Mouse (Mus musculus): ENCODE results near the gene Fam234a. TPM values are rescaled to one million over a fixed set of nuclear protein-coding genes. Genes with fewer than 3 reads are reported as not detected.
"Not testable (repeated sequence)": the region's sequence is repeated elsewhere in the genome, so short reads cannot be mapped to it uniquely, and the experiment has no call there.

The Fam234a gene
- total RNA-seq (2017) = 37.3 to 55.5 TPM (median 45.4 TPM) in 3 replicates

GRCm38 (mm10) chr17:26244101-26244841 is at the start of gene Fam234a:
Gene Fam234a, minus strand, starts transcription at chr17:26244242.
- ATAC-seq (replicated peaks; ENCODE audit: insufficient number of reproducible peaks, low FRiP score, low TSS enrichment, poor library complexity, severe bottlenecking) = peak; percentile 96

- ATAC-seq (replicated peaks; ENCODE audit: insufficient number of reproducible peaks, low FRiP score, low TSS enrichment, poor library complexity, severe bottlenecking) = no peak
These were observed 45.4 kb upstream of the Fam234a start for GRCm38 (mm10) chr17:26289475-26289874.

GRCm38 (mm10) chr17:26286199-26286955 is 42.3 kb upstream of the Fam234a start:
- no peak for ATAC-seq (replicated peaks; ENCODE audit: insufficient number of reproducible peaks, low FRiP score, low TSS enrichment, poor library complexity, severe bottlenecking)

GRCm38 (mm10) chr17:26276711-26277110 is 32.7 kb upstream of the Fam234a start:
- no peak for ATAC-seq (replicated peaks; ENCODE audit: insufficient number of reproducible peaks, low FRiP score, low TSS enrichment, poor library complexity, severe bottlenecking)

GRCm38 (mm10) chr17:26275933-26276332 is 31.9 kb upstream of the Fam234a start:
- ATAC-seq (replicated peaks; ENCODE audit: insufficient number of reproducible peaks, low FRiP score, low TSS enrichment, poor library complexity, severe bottlenecking) = no peak

- ATAC-seq (replicated peaks; ENCODE audit: insufficient number of reproducible peaks, low FRiP score, low TSS enrichment, poor library complexity, severe bottlenecking) = no peak
These were observed 28.5 kb upstream of the Fam234a start for GRCm38 (mm10) chr17:26272586-26272985.

GRCm38 (mm10) chr17:26269577-26269976 is 25.5 kb upstream of the Fam234a start:
- not testable (repeated sequence) for ATAC-seq (replicated peaks; ENCODE audit: insufficient number of reproducible peaks, low FRiP score, low TSS enrichment, poor library complexity, severe bottlenecking)

- ATAC-seq (replicated peaks; ENCODE audit: insufficient number of reproducible peaks, low FRiP score, low TSS enrichment, poor library complexity, severe bottlenecking) = no peak
These were observed 24.8 kb upstream of the Fam234a start for GRCm38 (mm10) chr17:26268851-26269250.

- no peak for ATAC-seq (replicated peaks; ENCODE audit: insufficient number of reproducible peaks, low FRiP score, low TSS enrichment, poor library complexity, severe bottlenecking)
These were observed 18.3 kb upstream of the Fam234a start for GRCm38 (mm10) chr17:26262384-26262783.

- no peak for ATAC-seq (replicated peaks; ENCODE audit: insufficient number of reproducible peaks, low FRiP score, low TSS enrichment, poor library complexity, severe bottlenecking)
These were observed 17.8 kb upstream of the Fam234a start for GRCm38 (mm10) chr17:26261826-26262225.

- no peak for ATAC-seq (replicated peaks; ENCODE audit: insufficient number of reproducible peaks, low FRiP score, low TSS enrichment, poor library complexity, severe bottlenecking)
These were observed 11.3 kb upstream of the Fam234a start for GRCm38 (mm10) chr17:26255313-26255712.

- peak; percentile 21; the same call in 1 of the 2 replicates for ATAC-seq (replicated peaks; ENCODE audit: insufficient number of reproducible peaks, low FRiP score, low TSS enrichment, poor library complexity, severe bottlenecking)
These were observed 9.4 kb upstream of the Fam234a start for GRCm38 (mm10) chr17:26253399-26253798.

- peak; percentile 96 for ATAC-seq (replicated peaks; ENCODE audit: insufficient number of reproducible peaks, low FRiP score, low TSS enrichment, poor library complexity, severe bottlenecking)
These were observed 8.7 kb upstream of the Fam234a start, which contains the start of gene Luc7l for GRCm38 (mm10) chr17:26252539-26253251. Gene Luc7l, plus strand, starts transcription at chr17:26252896.

GRCm38 (mm10) chr17:26251886-26252538 is 8.0 kb upstream of the Fam234a start:
- ATAC-seq (replicated peaks; ENCODE audit: insufficient number of reproducible peaks, low FRiP score, low TSS enrichment, poor library complexity, severe bottlenecking) = no peak

GRCm38 (mm10) chr17:26243471-26244100 is 456 bp downstream of the Fam234a start:
- peak; percentile 75 for ATAC-seq (replicated peaks; ENCODE audit: insufficient number of reproducible peaks, low FRiP score, low TSS enrichment, poor library complexity, severe bottlenecking)

- no peak for ATAC-seq (replicated peaks; ENCODE audit: insufficient number of reproducible peaks, low FRiP score, low TSS enrichment, poor library complexity, severe bottlenecking)
These were observed 3.1 kb downstream of the Fam234a start for GRCm38 (mm10) chr17:26240990-26241389.

- ATAC-seq (replicated peaks; ENCODE audit: insufficient number of reproducible peaks, low FRiP score, low TSS enrichment, poor library complexity, severe bottlenecking) = no peak
These were observed 3.8 kb downstream of the Fam234a start for GRCm38 (mm10) chr17:26240120-26240790.

- no peak for ATAC-seq (replicated peaks; ENCODE audit: insufficient number of reproducible peaks, low FRiP score, low TSS enrichment, poor library complexity, severe bottlenecking)
These were observed 4.5 kb downstream of the Fam234a start for GRCm38 (mm10) chr17:26239551-26239950.
